Comparison of ENCODE assay signal across 11 mouse cellular contexts in the genomic region with DNA sequence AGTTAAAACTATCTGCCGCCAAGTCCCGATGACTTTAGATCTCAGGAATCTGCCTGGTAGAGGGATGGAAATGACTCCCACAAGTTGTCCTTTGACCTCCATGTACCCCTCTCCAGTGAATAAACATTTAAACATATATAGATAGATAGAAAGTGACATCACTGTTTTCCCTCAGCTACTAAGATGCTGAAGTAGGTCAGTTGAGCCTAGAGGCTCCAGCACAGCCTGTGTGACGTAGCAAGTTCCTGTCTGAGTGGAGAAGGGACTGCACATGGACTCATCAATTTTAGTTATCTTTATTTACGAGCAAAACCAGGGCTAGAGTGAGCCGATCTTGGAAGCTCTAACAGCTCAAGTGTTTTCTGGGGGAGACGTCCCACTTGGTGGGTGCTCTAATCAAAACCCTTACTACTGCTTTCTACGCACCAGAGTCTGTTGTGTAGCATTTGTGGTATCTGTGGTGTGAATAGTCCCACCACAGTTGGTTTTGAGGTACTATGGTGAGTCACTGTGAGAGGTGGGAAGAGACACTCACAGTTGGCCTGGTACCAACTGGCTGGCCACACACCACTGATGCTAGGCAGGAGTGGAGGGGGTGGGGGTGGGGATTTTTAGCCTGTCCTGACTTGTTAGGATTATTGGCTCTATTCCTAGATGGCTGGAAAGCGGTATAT. TPM values are rescaled to one million over a fixed set of nuclear protein-coding genes. Genes with fewer than 3 reads are reported as not detected.
DNase-seq lines count a peak whose midpoint lies in the region; ATAC-seq lines count a peak whose summit lies in the region.
"Had no signal": no experiment of that assay in that cellular context is flagged by ENCODE, and none has a peak within 500 bp of the region (broad histone marks: within the 10 kb centered on the region; RNA-seq: fewer than 3 reads in every experiment).

No protein-coding gene starts in this region.

- no peak for DNase-seq in frontal cortex, postnatal 36 days (ENCODE audit: low spot score in 2 of 2)
- no peak for DNase-seq in lung, postnatal 14 days
- no peak for DNase-seq in intestine, embryonic 14.5 days (ENCODE audit: low spot score)
- no peak for DNase-seq in layer of hippocampus, adult 8-10 months (ENCODE audit: low spot score in 2 of 2)
- DNase-seq in layer of hippocampus, postnatal 25 days (ENCODE audit: extremely low spot score in 1 of 2, low spot score in 1 of 2) = no peak

- no peaks in the 10 kb centered on the region for H3K27me3 ChIP-seq in lung, embryonic 16.5 days (ENCODE audit: control insufficient read depth, insufficient read depth, low read depth, low read length)
- no peaks in the 10 kb centered on the region for H3K27me3 ChIP-seq in intestine, embryonic 14.5 days (replicated peaks; ENCODE audit: control insufficient read depth, insufficient read depth, low read length)
- H3K27me3 ChIP-seq in stomach, embryonic 15.5 days (replicated peaks) = no peaks in the 10 kb centered on the region
- H3K27me3 ChIP-seq: CH12.LX; forebrain, embryonic 13.5 days had no signal

- H3K4me3 ChIP-seq in lung, embryonic 16.5 days (ENCODE audit: low read length) = no peak overlapping the region
- no peak overlapping the region for H3K4me3 ChIP-seq in intestine, embryonic 14.5 days (ENCODE audit: low read depth, low read length)
- no peak overlapping the region for H3K4me3 ChIP-seq in stomach, embryonic 15.5 days (replicated peaks)
- H3K4me3 ChIP-seq: forebrain, embryonic 13.5 days had no signal

- no peaks in the 10 kb centered on the region for H3K9me3 ChIP-seq in lung, embryonic 16.5 days (ENCODE audit: control insufficient read depth, low read length)
- no peaks in the 10 kb centered on the region for H3K9me3 ChIP-seq in intestine, embryonic 14.5 days (ENCODE audit: control insufficient read depth, low read length)
- H3K9me3 ChIP-seq in stomach, embryonic 15.5 days = no peaks in the 10 kb centered on the region
- H3K9me3 ChIP-seq: forebrain, embryonic 13.5 days had no signal

- no peak overlapping the region for H3K9ac ChIP-seq in lung, embryonic 16.5 days (ENCODE audit: low read length)
- no peak overlapping the region; the same call in 1 of the 2 replicates for H3K9ac ChIP-seq in intestine, embryonic 14.5 days (ENCODE audit: low read length)
- no peak overlapping the region for H3K9ac ChIP-seq in stomach, embryonic 15.5 days
- H3K9ac ChIP-seq: forebrain, embryonic 13.5 days had no signal

- ATAC-seq in frontal cortex, adult (ENCODE audit: low TSS enrichment) = peak; percentile 77
- peak; percentile 20; the same call in 1 of the 2 replicates for ATAC-seq in lung, embryonic 16.5 days (ENCODE audit: low read depth)
- ATAC-seq in intestine, embryonic 14.5 days (replicated peaks; ENCODE audit: low FRiP score, low TSS enrichment, low read depth) = no peak
- peak; percentile 8; the same call in 1 of the 2 replicates for ATAC-seq in stomach, embryonic 15.5 days (ENCODE audit: insufficient read depth, low FRiP score, low read depth)
- ATAC-seq: forebrain, embryonic 13.5 days; midbrain, embryonic 16.5 days had no signal

- peak overlapping the region; percentile 35; the same call in 1 of the 2 replicates for H3K27ac ChIP-seq in lung, embryonic 16.5 days (ENCODE audit: low read length)
- H3K27ac ChIP-seq in intestine, embryonic 14.5 days (ENCODE audit: low read depth) = peak overlapping the region; percentile 55
- H3K27ac ChIP-seq in stomach, embryonic 15.5 days = peak overlapping the region; percentile 60
- H3K27ac ChIP-seq: forebrain, embryonic 13.5 days had no signal

- no peak overlapping the region for H3K4me2 ChIP-seq in lung, embryonic 16.5 days (ENCODE audit: low read depth, low read length)
- H3K4me2 ChIP-seq in intestine, embryonic 14.5 days (ENCODE audit: low read length) = peak overlapping the region; percentile 13; the same call in 1 of the 2 replicates
- no peak overlapping the region for H3K4me2 ChIP-seq in stomach, embryonic 15.5 days
- H3K4me2 ChIP-seq: forebrain, embryonic 13.5 days had no signal

- no peaks in the 10 kb centered on the region for H3K36me3 ChIP-seq in lung, embryonic 16.5 days (ENCODE audit: control insufficient read depth, insufficient read depth, low read length)
- no peaks in the 10 kb centered on the region for H3K36me3 ChIP-seq in intestine, embryonic 14.5 days (ENCODE audit: control insufficient read depth, insufficient read depth, low read length)
- no peaks in the 10 kb centered on the region for H3K36me3 ChIP-seq in stomach, embryonic 15.5 days

- WGBS in lung, embryonic 16.5 days = 44% methylated on average over 8 of the region's 8 CpGs
- 30% methylated on average over 8 of the region's 8 CpGs for WGBS in intestine, embryonic 14.5 days
- 40% methylated on average over 8 of the region's 8 CpGs for WGBS in stomach, embryonic 15.5 days

- H3K4me1 ChIP-seq in lung, embryonic 16.5 days (replicated peaks; ENCODE audit: control insufficient read depth, insufficient read depth, low read length) = peaks cover 55% of the 10 kb centered on the region
- peaks cover 63% of the 10 kb centered on the region for H3K4me1 ChIP-seq in intestine, embryonic 14.5 days (replicated peaks; ENCODE audit: control insufficient read depth, insufficient read depth, low read length)
- peaks cover 61% of the 10 kb centered on the region for H3K4me1 ChIP-seq in stomach, embryonic 15.5 days

RNA-seq across cellular contexts. Expression of a gene that starts 43.1 kb away (rescaled TPM):
- polyA plus RNA-seq in lung, embryonic 16.5 days (2015; fragmentation: Nextera tagmentation; extraction: Ambion mirVana) = 45.6 and 46.8 TPM in 2 replicates
- polyA plus RNA-seq in intestine, embryonic 14.5 days (2014; fragmentation: Nextera tagmentation; extraction: Ambion mirVana) = 37.6 and 40.8 TPM in 2 replicates
- 34.0 and 38.4 TPM in 2 replicates for polyA plus RNA-seq in stomach, embryonic 15.5 days (2015; fragmentation: Nextera tagmentation; extraction: Ambion mirVana)
- 100 to 1,000 TPM in 2 of 4 experiments, 10 to 100 TPM in 2; 92.8 to 106 (median 98.1) TPM for total RNA-seq in layer of hippocampus, adult 8-10 months (2022)
- total RNA-seq in layer of hippocampus, postnatal 25 days (2021) = 10 to 100 TPM; 80.3 to 85.0 TPM
